Mouse (Mus musculus): ENCODE results near the gene Adamts12. TPM values are rescaled to one million over a fixed set of nuclear protein-coding genes. Genes with fewer than 3 reads are reported as not detected.
A peak's percentile ranks its signal among the peaks of the same experiment; 100 is the strongest.

Adamts12 gene
- polyA plus RNA-seq, 1 experiment = 0.80 TPM

DNA sequence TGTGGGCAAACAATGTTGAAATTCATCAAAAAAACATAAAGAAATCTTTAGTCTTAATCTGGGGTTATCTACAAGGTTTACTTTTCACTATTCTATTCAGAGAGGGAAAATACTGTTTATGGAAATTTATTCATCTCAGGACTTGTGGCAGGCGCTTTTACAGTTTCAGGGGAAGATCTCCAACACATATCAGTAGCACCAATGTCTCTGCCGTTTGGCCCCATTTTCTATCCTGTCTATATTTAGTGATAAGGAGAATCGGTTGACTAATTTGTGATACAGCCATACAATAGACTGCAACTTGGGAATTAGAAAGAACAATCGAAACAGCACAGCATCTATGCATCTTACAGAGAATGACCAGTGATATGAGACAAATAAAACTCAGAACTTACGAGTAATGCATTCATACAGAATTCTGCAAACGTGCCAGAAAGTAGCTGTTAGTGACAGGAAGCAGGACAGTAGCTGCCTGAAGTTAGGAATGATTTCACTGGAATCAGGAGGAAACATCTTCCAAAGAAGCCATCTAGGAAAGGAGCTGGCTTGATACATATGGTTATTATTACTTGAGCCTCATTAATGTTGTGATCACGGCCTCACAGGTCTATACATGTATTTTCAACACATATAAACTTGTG lies 10.0 kb upstream of the Adamts12 start:
- TF ChIP-seq CTCF (conservative IDR thresholded peaks at IDR 0.05; ENCODE audit: insufficient read depth, insufficient read length, low read depth, low read length) (no peak), POLR2A (IDR thresholded peaks at IDR 0.05; ENCODE audit: low read depth, low read length) (no peak)
- no peaks in the 10 kb centered on the region for H3K36me3 ChIP-seq (ENCODE audit: control insufficient read depth, insufficient read depth, low read length)
- 82% methylated on average over 7 of the region's 7 CpGs for WGBS
- no peak for DNase-seq
- H3K27me3 ChIP-seq (replicated peaks; ENCODE audit: control insufficient read depth, insufficient read depth, low read length) = no peaks in the 10 kb centered on the region
- no peak overlapping the region for H3K27ac ChIP-seq (ENCODE audit: insufficient read depth, low read depth, low read length)
- no peak overlapping the region for H3K4me3 ChIP-seq (ENCODE audit: insufficient read depth, low read depth, low read length)
- H3K4me1 ChIP-seq (ENCODE audit: control insufficient read depth, insufficient read depth, low read length) = no peaks in the 10 kb centered on the region

DNA sequence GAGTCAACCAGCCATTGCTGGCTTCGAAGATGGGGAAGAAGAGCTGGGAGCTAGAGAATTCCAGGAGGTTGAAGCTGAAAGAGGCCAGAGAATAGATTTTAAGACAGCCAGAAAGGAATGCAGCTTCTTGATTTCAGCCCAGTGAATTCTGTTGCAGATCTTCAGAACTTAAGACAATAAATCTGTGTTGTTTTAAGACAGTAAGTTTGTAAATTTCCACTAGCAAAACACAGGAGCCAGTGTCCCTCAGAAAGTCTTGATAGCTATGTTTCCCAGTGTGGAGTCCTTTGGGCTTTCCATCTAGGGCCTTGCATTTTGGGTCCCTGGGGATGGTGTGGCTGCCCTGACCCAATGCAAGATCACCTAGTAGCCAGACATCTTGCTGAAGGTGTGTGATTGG lies 1.7 kb upstream of the Adamts12 start:
- Histone ChIP-seq H3K4me1 (ENCODE audit: control insufficient read depth, insufficient read depth, low read length) (peaks cover 6% of the 10 kb centered on the region; the same call in 1 of the 2 replicates), H3K4me3 (ENCODE audit: insufficient read depth, low read depth, low read length) (no peak overlapping the region), H3K27ac (ENCODE audit: insufficient read depth, low read depth, low read length) (no peak overlapping the region; the same call in 1 of the 2 replicates), H3K36me3 (ENCODE audit: control insufficient read depth, insufficient read depth, low read length) (no peaks in the 10 kb centered on the region), H3K27me3 (replicated peaks; ENCODE audit: control insufficient read depth, insufficient read depth, low read length) (no peaks in the 10 kb centered on the region)
- no peak for DNase-seq
- WGBS = 67% methylated on average over 1 of the region's 1 CpGs
- no peak for TF ChIP-seq CTCF (conservative IDR thresholded peaks at IDR 0.05; ENCODE audit: insufficient read depth, insufficient read length, low read depth, low read length)
- no peak for TF ChIP-seq POLR2A (IDR thresholded peaks at IDR 0.05; ENCODE audit: low read depth, low read length)

DNA sequence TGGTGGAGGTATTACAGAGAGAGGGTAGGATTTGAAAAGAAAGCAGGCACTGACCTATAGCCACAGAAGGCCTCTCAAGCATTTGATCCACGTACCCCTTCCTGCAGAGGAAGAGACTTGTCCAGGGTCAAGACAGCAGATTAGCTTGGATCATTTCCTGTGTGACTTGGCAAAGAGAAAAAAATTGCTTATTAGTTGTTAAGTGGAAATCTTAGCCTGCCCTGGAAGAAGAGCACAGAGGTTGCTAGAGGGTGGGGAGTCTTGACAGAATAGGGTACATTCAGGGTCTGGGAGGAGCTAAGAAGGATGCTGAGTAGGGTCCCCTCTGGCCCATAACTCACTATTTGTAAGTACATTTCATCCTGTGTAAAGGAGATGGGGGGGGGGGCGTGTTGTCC lies 431 bp upstream of the Adamts12 start:
- WGBS = 23% methylated on average over 2 of the region's 2 CpGs
- peak; percentile 70 for DNase-seq
- H3K27me3 ChIP-seq (replicated peaks; ENCODE audit: control insufficient read depth, insufficient read depth, low read length) = no peaks in the 10 kb centered on the region
- TF ChIP-seq POLR2A (IDR thresholded peaks at IDR 0.05; ENCODE audit: low read depth, low read length) (no peak), CTCF (conservative IDR thresholded peaks at IDR 0.05; ENCODE audit: insufficient read depth, insufficient read length, low read depth, low read length) (no peak)
- peaks cover 6% of the 10 kb centered on the region; the same call in 1 of the 2 replicates for H3K4me1 ChIP-seq (ENCODE audit: control insufficient read depth, insufficient read depth, low read length)
- no peaks in the 10 kb centered on the region for H3K36me3 ChIP-seq (ENCODE audit: control insufficient read depth, insufficient read depth, low read length)
- no peak overlapping the region for H3K4me3 ChIP-seq (ENCODE audit: insufficient read depth, low read depth, low read length)
- peak overlapping the region; percentile 48; the same call in 1 of the 2 replicates for H3K27ac ChIP-seq (ENCODE audit: insufficient read depth, low read depth, low read length)

DNA sequence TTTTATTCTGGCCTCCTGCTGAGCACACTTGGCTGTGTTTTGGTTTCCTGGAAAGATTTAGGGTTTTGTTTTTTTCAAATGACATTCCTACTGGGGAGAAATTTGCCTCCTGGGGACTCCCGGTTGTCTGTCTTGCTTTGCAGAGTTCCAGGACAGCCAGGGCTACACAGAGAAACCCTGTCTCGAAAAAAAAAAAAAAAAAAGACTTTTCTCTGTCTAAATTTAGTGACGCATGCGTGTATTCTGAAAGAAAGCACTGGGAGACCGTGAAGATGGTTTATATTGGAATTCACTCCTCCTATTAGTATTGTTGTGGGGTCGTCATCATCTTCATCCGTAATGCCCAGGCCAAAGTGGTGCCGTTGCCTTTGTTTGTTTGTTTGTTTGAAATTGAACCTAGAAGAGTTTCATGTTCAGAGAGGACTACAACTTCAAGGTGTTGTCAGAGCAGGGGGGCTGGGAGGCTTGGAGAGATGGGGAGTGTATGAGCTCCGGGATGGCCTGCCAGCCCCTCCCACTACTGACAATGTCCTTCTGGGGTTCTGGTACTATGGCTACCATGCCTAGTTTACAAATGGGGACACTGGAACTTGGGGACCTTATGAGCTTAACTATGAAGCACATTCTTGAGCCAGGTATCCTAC lies 1.1 kb downstream of the Adamts12 start:
- Histone ChIP-seq H3K36me3 (ENCODE audit: control insufficient read depth, insufficient read depth, low read length) (no peaks in the 10 kb centered on the region), H3K4me3 (ENCODE audit: insufficient read depth, low read depth, low read length) (peak overlapping the region; percentile 57; the same call in 1 of the 2 replicates), H3K27ac (ENCODE audit: insufficient read depth, low read depth, low read length) (peak overlapping the region; percentile 63; the same call in 1 of the 2 replicates), H3K27me3 (replicated peaks; ENCODE audit: control insufficient read depth, insufficient read depth, low read length) (no peaks in the 10 kb centered on the region), H3K4me1 (ENCODE audit: control insufficient read depth, insufficient read depth, low read length) (peaks cover 6% of the 10 kb centered on the region; the same call in 1 of the 2 replicates)
- 19% methylated on average over 9 of the region's 9 CpGs for WGBS
- TF ChIP-seq CTCF (conservative IDR thresholded peaks at IDR 0.05; ENCODE audit: insufficient read depth, insufficient read length, low read depth, low read length) (no peak), POLR2A (IDR thresholded peaks at IDR 0.05; ENCODE audit: low read depth, low read length) (no peak)
- DNase-seq = no peak

DNA sequence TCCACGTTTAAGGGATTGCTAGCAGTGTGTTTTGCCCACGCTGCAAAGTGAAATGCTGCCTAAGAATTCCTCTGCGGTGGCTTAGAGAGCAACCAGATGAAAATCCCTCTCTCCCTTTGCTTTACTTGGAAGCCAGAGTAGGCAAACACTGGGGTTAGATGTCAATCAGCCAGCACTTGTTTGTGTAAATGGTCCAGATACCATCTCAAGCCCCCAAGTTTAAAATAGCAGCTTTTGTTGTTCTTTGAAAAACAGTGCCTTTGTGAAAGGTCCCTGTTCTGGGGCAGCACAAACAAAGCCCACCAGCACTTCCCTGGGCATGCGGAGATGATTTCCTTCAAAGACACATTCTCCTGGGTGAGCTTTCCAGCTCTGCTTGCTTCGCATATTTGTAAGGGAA lies 1.7 kb downstream of the Adamts12 start:
- H3K4me1 ChIP-seq (ENCODE audit: control insufficient read depth, insufficient read depth, low read length) = peaks cover 6% of the 10 kb centered on the region; the same call in 1 of the 2 replicates
- H3K4me3 ChIP-seq (ENCODE audit: insufficient read depth, low read depth, low read length) = no peak overlapping the region
- H3K27ac ChIP-seq (ENCODE audit: insufficient read depth, low read depth, low read length) = no peak overlapping the region
- H3K36me3 ChIP-seq (ENCODE audit: control insufficient read depth, insufficient read depth, low read length) = no peaks in the 10 kb centered on the region
- no peak for TF ChIP-seq POLR2A (IDR thresholded peaks at IDR 0.05; ENCODE audit: low read depth, low read length)
- TF ChIP-seq CTCF (conservative IDR thresholded peaks at IDR 0.05; ENCODE audit: insufficient read depth, insufficient read length, low read depth, low read length) = no peak
- no peaks in the 10 kb centered on the region for H3K27me3 ChIP-seq (replicated peaks; ENCODE audit: control insufficient read depth, insufficient read depth, low read length)
- no peak for DNase-seq
- 48% methylated on average over 5 of the region's 5 CpGs for WGBS

DNA sequence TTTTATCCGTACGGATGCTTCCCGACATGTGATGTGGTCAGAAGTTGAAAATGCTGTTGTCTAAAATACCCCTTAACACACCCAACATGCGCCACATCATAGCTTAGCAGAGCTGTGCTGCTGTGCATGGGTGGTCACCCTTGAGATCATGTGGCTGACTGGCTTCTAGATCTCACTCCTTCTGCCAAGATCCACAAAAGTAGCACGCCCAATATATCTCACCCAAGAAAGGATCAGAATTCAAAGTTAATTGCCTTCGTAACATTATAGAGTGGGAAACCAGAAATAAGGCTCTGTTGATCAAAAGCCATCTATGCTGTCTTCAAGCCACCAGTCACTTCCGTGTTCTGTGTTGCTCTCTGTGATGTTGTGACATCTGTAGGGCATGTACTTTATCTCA lies 3.3 kb downstream of the Adamts12 start:
- Histone ChIP-seq H3K4me1 (ENCODE audit: control insufficient read depth, insufficient read depth, low read length) (peaks cover 6% of the 10 kb centered on the region; the same call in 1 of the 2 replicates), H3K27ac (ENCODE audit: insufficient read depth, low read depth, low read length) (no peak overlapping the region), H3K4me3 (ENCODE audit: insufficient read depth, low read depth, low read length) (no peak overlapping the region), H3K36me3 (ENCODE audit: control insufficient read depth, insufficient read depth, low read length) (no peaks in the 10 kb centered on the region), H3K27me3 (replicated peaks; ENCODE audit: control insufficient read depth, insufficient read depth, low read length) (no peaks in the 10 kb centered on the region)
- DNase-seq = no peak
- TF ChIP-seq POLR2A (IDR thresholded peaks at IDR 0.05; ENCODE audit: low read depth, low read length) (no peak), CTCF (conservative IDR thresholded peaks at IDR 0.05; ENCODE audit: insufficient read depth, insufficient read length, low read depth, low read length) (no peak)
- WGBS = 68% methylated on average over 7 of the region's 7 CpGs

DNA sequence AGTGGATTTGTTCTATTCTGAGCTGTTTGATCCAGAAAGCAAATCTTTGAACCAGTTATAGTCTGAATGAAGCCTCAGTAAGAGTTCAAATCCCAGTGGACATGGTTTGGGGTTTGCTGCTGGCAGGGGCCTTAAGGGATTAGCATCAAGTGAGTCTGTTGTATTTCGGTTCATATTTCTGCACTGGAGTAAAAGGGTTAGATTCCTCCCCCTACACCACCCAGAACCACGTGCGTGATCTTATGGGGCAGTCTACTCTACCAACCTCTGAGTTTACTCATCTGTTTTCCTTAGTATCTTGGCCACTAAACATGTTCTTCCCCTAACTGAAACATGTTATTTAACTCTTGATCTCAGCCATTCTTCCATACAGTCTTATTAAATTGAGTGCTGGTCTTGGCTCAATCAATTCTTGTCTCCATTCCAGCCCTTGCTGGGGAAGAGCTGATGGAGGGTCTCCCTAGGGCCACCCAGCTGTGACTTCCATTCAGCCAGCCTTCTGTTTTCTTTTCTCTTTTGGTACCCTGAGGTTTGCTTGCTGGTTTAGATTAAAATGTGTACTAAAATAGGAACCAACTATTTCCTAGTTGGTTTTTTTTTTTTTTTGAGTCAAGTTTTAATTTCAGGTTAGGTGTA lies 11.3 kb downstream of the Adamts12 start:
- H3K27ac ChIP-seq (ENCODE audit: insufficient read depth, low read depth, low read length) = no peak overlapping the region
- no peaks in the 10 kb centered on the region for H3K4me1 ChIP-seq (ENCODE audit: control insufficient read depth, insufficient read depth, low read length)
- H3K4me3 ChIP-seq (ENCODE audit: insufficient read depth, low read depth, low read length) = no peak overlapping the region
- TF ChIP-seq CTCF (conservative IDR thresholded peaks at IDR 0.05; ENCODE audit: insufficient read depth, insufficient read length, low read depth, low read length) (no peak), POLR2A (IDR thresholded peaks at IDR 0.05; ENCODE audit: low read depth, low read length) (no peak)
- H3K36me3 ChIP-seq (ENCODE audit: control insufficient read depth, insufficient read depth, low read length) = no peaks in the 10 kb centered on the region
- H3K27me3 ChIP-seq (replicated peaks; ENCODE audit: control insufficient read depth, insufficient read depth, low read length) = no peaks in the 10 kb centered on the region
- no peak for DNase-seq
- WGBS = 80% methylated on average over 3 of the region's 3 CpGs
